Mouse (Mus musculus) C2C12 (cell line): Measurements from ENCODE around the gene Fbxl20. TPM values are rescaled to one million over a fixed set of nuclear protein-coding genes. Genes with fewer than 3 reads are reported as not detected.

Experiments used
- H3K27me3 ChIP-seq: one replicate; pipeline ENCODE4 v1.6.1; 2011; ENCODE audit not compliant: control insufficient read depth, insufficient read depth, insufficient read length
- H3K36me3 ChIP-seq: one replicate; pipeline ENCODE4 v1.6.1; 2011; ENCODE audit not compliant: control insufficient read depth, insufficient read depth
- H3K4me3 ChIP-seq: one replicate; pipeline ENCODE4 v1.5.1; 2011; ENCODE audit warnings: mild to moderate bottlenecking, control low read depth; ENCODE audit not compliant: poor library complexity, insufficient read depth, severe bottlenecking
- H3K79me2 ChIP-seq: one replicate; pipeline ENCODE4 v1.6.1; 2011; ENCODE audit not compliant: control insufficient read depth, insufficient read depth
- H3K79me3 ChIP-seq: one replicate; pipeline ENCODE4 v1.6.1; 2011; ENCODE audit warnings: low read depth, control low read depth
- H3ac ChIP-seq: one replicate; pipeline ENCODE3; 2011; ENCODE audit warnings: low read depth; ENCODE audit not compliant: control insufficient read depth, insufficient read length
- CEBPB ChIP-seq: IDR thresholded peaks from one replicate; pipeline ENCODE4 v1.6.1; 2011; ENCODE audit warnings: low read depth, mild to moderate bottlenecking, control low read depth, moderate library complexity
- CTCF ChIP-seq: IDR thresholded peaks from one replicate; pipeline ENCODE4 v1.5.1; 2011; ENCODE audit not compliant: control insufficient read depth, insufficient read depth, insufficient read length
- FOSL1 ChIP-seq: IDR thresholded peaks from one replicate; pipeline ENCODE4 v1.8.0; 2011; ENCODE audit warnings: mild to moderate bottlenecking, low read length; ENCODE audit not compliant: poor library complexity, insufficient read depth, severe bottlenecking
- MAX ChIP-seq: IDR thresholded peaks from one replicate; pipeline ENCODE4 v1.6.1; 2011; ENCODE audit warnings: mild to moderate bottlenecking, control low read depth
- MYOD1 ChIP-seq: IDR thresholded peaks from one replicate; pipeline ENCODE4 v1.6.1; 2011; ENCODE audit warnings: low read depth; ENCODE audit not compliant: control insufficient read depth, insufficient read length
- MYOG ChIP-seq: IDR thresholded peaks from one replicate; pipeline ENCODE4 v1.6.1; 2011; ENCODE audit not compliant: control insufficient read depth, insufficient read length; ENCODE audit errors: extremely low read depth
- USF1 ChIP-seq: IDR thresholded peaks from one replicate; pipeline ENCODE4 v1.6.1; 2011; ENCODE audit warnings: low read depth, mild to moderate bottlenecking, control low read depth, moderate library complexity
- polyA plus RNA-seq: library from polyadenylated mRNA; unstranded; fragments of >200 nt; fragmentation: generic; extraction: Trizol; gene quantifications from one replicate; pipeline ENCODE4 v1.2.1, GENCODE M21; 2012; ENCODE audit warnings: missing spikeins

Fbxl20 gene
- polyA plus RNA-seq, 1 experiment: 2.0 TPM

GRCm38 (mm10) chr11:98114363-98114762, 35.8 kb downstream of the Fbxl20 start:
- no peak for TF ChIP-seq CEBPB
- no peak for TF ChIP-seq USF1
- TF ChIP-seq MYOD1: no peak
- TF ChIP-seq MYOG: no peak
- no peak for TF ChIP-seq MAX
- TF ChIP-seq CTCF: no peak
- no peak for TF ChIP-seq FOSL1
- H3K4me3 ChIP-seq: no peak overlapping the region
- no peaks in the 10 kb centered on the region for H3K27me3 ChIP-seq
- H3ac ChIP-seq: no peak overlapping the region
- no peaks in the 10 kb centered on the region for H3K79me3 ChIP-seq
- no peaks in the 10 kb centered on the region for H3K36me3 ChIP-seq
- no peaks in the 10 kb centered on the region for H3K79me2 ChIP-seq

- Histone ChIP-seq H3K36me3 (no peaks in the 10 kb centered on the region), H3ac (no peak overlapping the region), H3K27me3 (no peaks in the 10 kb centered on the region), H3K79me3 (no peaks in the 10 kb centered on the region), H3K79me2 (no peaks in the 10 kb centered on the region), H3K4me3 (no peak overlapping the region)
- TF ChIP-seq USF1 (no peak), MYOG (no peak), FOSL1 (no peak)
These were observed 36.7 kb downstream of the Fbxl20 start for GRCm38 (mm10) chr11:98113504-98113903.

- H3K36me3 ChIP-seq: no peaks in the 10 kb centered on the region
- TF ChIP-seq CEBPB (no peak), CTCF (no peak), MYOG (no peak), FOSL1 (no peak), MAX (no peak), USF1 (no peak), MYOD1 (no peak)
These were observed 40.5 kb downstream of the Fbxl20 start for GRCm38 (mm10) chr11:98109706-98110105.

GRCm38 (mm10) chr11:98101332-98101731, 48.9 kb downstream of the Fbxl20 start:
- TF ChIP-seq CEBPB (no peak), FOSL1 (no peak), CTCF (no peak), USF1 (no peak), MYOG (no peak), MAX (no peak), MYOD1 (no peak)
- Histone ChIP-seq H3K79me3 (no peaks in the 10 kb centered on the region), H3K4me3 (no peak overlapping the region), H3ac (no peak overlapping the region), H3K79me2 (no peaks in the 10 kb centered on the region), H3K27me3 (no peaks in the 10 kb centered on the region), H3K36me3 (no peaks in the 10 kb centered on the region)

More at GRCm38 (mm10) chr11:98109706-98110105, 40.5 kb downstream of the Fbxl20 start:
- H3ac ChIP-seq: no peak overlapping the region
- no peaks in the 10 kb centered on the region for H3K27me3 ChIP-seq
- H3K79me2 ChIP-seq: no peaks in the 10 kb centered on the region
- H3K79me3 ChIP-seq: no peaks in the 10 kb centered on the region
- no peak overlapping the region for H3K4me3 ChIP-seq

- Histone ChIP-seq H3K79me3 (no peaks in the 10 kb centered on the region), H3K36me3 (no peaks in the 10 kb centered on the region), H3K4me3 (no peak overlapping the region), H3K27me3 (no peaks in the 10 kb centered on the region), H3ac (no peak overlapping the region), H3K79me2 (no peaks in the 10 kb centered on the region)
- TF ChIP-seq MYOG (no peak), USF1 (no peak), CEBPB (no peak), FOSL1 (no peak), MAX (no peak), CTCF (no peak), MYOD1 (no peak)
These were observed 59.6 kb downstream of the Fbxl20 start for GRCm38 (mm10) chr11:98090583-98090982.

- TF ChIP-seq MYOG (no peak), MYOD1 (no peak), MAX (no peak), FOSL1 (no peak), USF1 (no peak), CEBPB (no peak), CTCF (no peak)
- Histone ChIP-seq H3K36me3 (no peaks in the 10 kb centered on the region), H3ac (no peak overlapping the region), H3K79me2 (no peaks in the 10 kb centered on the region), H3K79me3 (no peaks in the 10 kb centered on the region), H3K27me3 (no peaks in the 10 kb centered on the region), H3K4me3 (no peak overlapping the region)
These were observed 62.0 kb downstream of the Fbxl20 start for GRCm38 (mm10) chr11:98088224-98088623.
